In the genomic region with DNA sequence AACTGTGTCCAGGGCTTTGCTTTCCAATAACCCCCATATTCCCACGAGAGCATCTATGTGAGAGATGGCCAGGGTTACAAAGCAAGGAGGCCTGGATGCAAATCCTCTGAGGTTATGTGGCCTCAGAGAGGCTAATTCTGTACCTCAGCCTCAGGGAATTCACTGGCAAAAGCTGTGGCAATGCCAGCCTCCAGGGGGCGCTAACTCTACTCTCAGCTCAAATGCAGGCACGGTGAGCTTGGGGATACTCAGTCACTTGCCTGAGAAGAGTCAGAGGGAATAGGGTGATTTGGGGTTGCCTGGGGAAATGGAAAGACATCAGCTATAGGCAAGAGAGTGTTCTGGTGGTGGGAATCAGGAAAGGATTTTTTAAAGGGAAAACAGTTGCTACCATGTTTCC, we compare ENCODE assay signal across 8 mouse cellular contexts. TPM values are rescaled to one million over a fixed set of nuclear protein-coding genes. Genes with fewer than 3 reads are reported as not detected.
DNase-seq lines count a peak whose midpoint lies in the region; ATAC-seq and TF ChIP-seq lines count a peak whose summit lies in the region.

No protein-coding gene starts in this region.

- no peak overlapping the region for H3K9ac ChIP-seq in intestine, embryonic 14.5 days (ENCODE audit: low read length)
- H3K9ac ChIP-seq in intestine, embryonic 16.5 days (ENCODE audit: low read depth, low read length): no peak overlapping the region

- no peak overlapping the region for H3K4me3 ChIP-seq in intestine, embryonic 14.5 days (ENCODE audit: low read depth, low read length)
- no peak overlapping the region for H3K4me3 ChIP-seq in intestine, embryonic 16.5 days (ENCODE audit: low read length)
- no peak overlapping the region for H3K4me3 ChIP-seq in olfactory bulb, adult 2 months (ENCODE audit: insufficient read depth, low read depth, low read length)

- no peaks in the 10 kb centered on the region for H3K27me3 ChIP-seq in intestine, embryonic 14.5 days (replicated peaks; ENCODE audit: control insufficient read depth, insufficient read depth, low read length)
- no peaks in the 10 kb centered on the region for H3K27me3 ChIP-seq in intestine, embryonic 16.5 days (replicated peaks; ENCODE audit: control insufficient read depth, insufficient read depth, low read length)

- 37% methylated on average over 3 of the region's 3 CpGs for WGBS in intestine, embryonic 14.5 days
- WGBS in intestine, embryonic 16.5 days: 55% methylated on average over 3 of the region's 3 CpGs
- WGBS in olfactory bulb, adult 2 months: 47% methylated on average over 3 of the region's 3 CpGs

- peak; percentile 60 for TF ChIP-seq CTCF in olfactory bulb, adult 2 months (IDR thresholded peaks at IDR 0.05; ENCODE audit: insufficient read depth, low read depth, low read length)

- no peaks in the 10 kb centered on the region for H3K4me1 ChIP-seq in intestine, embryonic 14.5 days (replicated peaks; ENCODE audit: control insufficient read depth, insufficient read depth, low read length)
- no peaks in the 10 kb centered on the region for H3K4me1 ChIP-seq in intestine, embryonic 16.5 days (ENCODE audit: control insufficient read depth, insufficient read depth, low read length)
- H3K4me1 ChIP-seq in olfactory bulb, adult 2 months (ENCODE audit: control insufficient read depth, insufficient read depth, low read length): peaks cover 4% of the 10 kb centered on the region; the same call in 1 of the 2 replicates

- no peak for ATAC-seq in intestine, embryonic 14.5 days (replicated peaks; ENCODE audit: low FRiP score, low TSS enrichment, low read depth)
- no peak for ATAC-seq in intestine, embryonic 16.5 days

- no peak overlapping the region for H3K4me2 ChIP-seq in intestine, embryonic 14.5 days (ENCODE audit: low read length)
- H3K4me2 ChIP-seq in intestine, embryonic 16.5 days (ENCODE audit: low read depth, low read length): no peak overlapping the region

- no peak for TF ChIP-seq POLR2A in olfactory bulb, adult 2 months (IDR thresholded peaks at IDR 0.05; ENCODE audit: insufficient read depth, low read depth, low read length)

- H3K27ac ChIP-seq in intestine, embryonic 14.5 days (ENCODE audit: low read depth): no peak overlapping the region
- no peak overlapping the region for H3K27ac ChIP-seq in intestine, embryonic 16.5 days (ENCODE audit: low read length)
- no peak overlapping the region for H3K27ac ChIP-seq in olfactory bulb, adult 2 months (ENCODE audit: insufficient read depth, low read depth, low read length)

- DNase-seq in intestine, embryonic 14.5 days (ENCODE audit: low spot score): peak; percentile 72
- peak; percentile 55 for DNase-seq in ES-CJ7 (ENCODE audit: low read depth, low spot score)
- peak; percentile 70 for DNase-seq in cerebellum, adult 11-12 months
- peak; percentile 19 for DNase-seq in gastrocnemius, postnatal 25 days
- peak; percentile 35 for DNase-seq in left cerebral cortex, adult 11 months (ENCODE audit: low spot score)
- DNase-seq in urinary bladder, postnatal 25 days (ENCODE audit: low spot score): peak; percentile 56

- no peaks in the 10 kb centered on the region for H3K36me3 ChIP-seq in intestine, embryonic 14.5 days (ENCODE audit: control insufficient read depth, insufficient read depth, low read length)
- no peaks in the 10 kb centered on the region for H3K36me3 ChIP-seq in intestine, embryonic 16.5 days (ENCODE audit: control insufficient read depth, insufficient read depth, low read length)

- no peaks in the 10 kb centered on the region for H3K9me3 ChIP-seq in intestine, embryonic 14.5 days (ENCODE audit: control insufficient read depth, low read length)
- H3K9me3 ChIP-seq in intestine, embryonic 16.5 days (ENCODE audit: control insufficient read depth, low read length): no peaks in the 10 kb centered on the region

RNA-seq across cellular contexts. Expression of a gene that starts 52.2 kb away (rescaled TPM):
- 2.1 and 2.2 TPM in 2 replicates for polyA plus RNA-seq in intestine, embryonic 14.5 days (2014; fragmentation: Nextera tagmentation; extraction: Ambion mirVana)
- polyA plus RNA-seq in intestine, embryonic 16.5 days (2015; fragmentation: Nextera tagmentation; extraction: Ambion mirVana): 0.43 and 0.48 TPM in 2 replicates
- under 1 TPM; 0.38 to 0.82 TPM for total RNA-seq in gastrocnemius, postnatal 25 days (2021)
- not detected in 2 replicates for polyA plus RNA-seq in olfactory bulb, adult 2 months (2012; ENCODE audit: insufficient read depth, insufficient read length, low replicate concordance, missing spikeins)

Comparison
In these comparisons a context has a peak if more than half of its experiments do, and no peak if none do; other contexts are left out.
1. DNase-seq: peak in every context shown above with its lines; median percentile 72 in intestine, embryonic 14.5 days; 70 in cerebellum, adult 11-12 months; 56 in urinary bladder, postnatal 25 days; 55 in ES-CJ7; 35 in left cerebral cortex, adult 11 months; 19 in gastrocnemius, postnatal 25 days.